Mouse (Mus musculus) cortical plate, adult 2 months (tissue): ENCODE results near the gene Arhgap20.

Source experiments
- CTCF ChIP-seq: fragments of 200-500 bp; IDR thresholded peaks from 2 replicates; pipeline ENCODE4 v1.5.1; 2011; ENCODE audit warnings: mild to moderate bottlenecking, control low read depth, low read length; ENCODE audit not compliant: insufficient read depth; ENCODE audit errors: extremely low read depth
- POLR2A ChIP-seq: fragments of 200-500 bp; IDR thresholded peaks from 2 replicates; pipeline ENCODE4 v1.6.1; 2011; ENCODE audit warnings: mild to moderate bottlenecking, low read length, control low read depth; ENCODE audit not compliant: insufficient read depth; ENCODE audit errors: extremely low read depth

DNA sequence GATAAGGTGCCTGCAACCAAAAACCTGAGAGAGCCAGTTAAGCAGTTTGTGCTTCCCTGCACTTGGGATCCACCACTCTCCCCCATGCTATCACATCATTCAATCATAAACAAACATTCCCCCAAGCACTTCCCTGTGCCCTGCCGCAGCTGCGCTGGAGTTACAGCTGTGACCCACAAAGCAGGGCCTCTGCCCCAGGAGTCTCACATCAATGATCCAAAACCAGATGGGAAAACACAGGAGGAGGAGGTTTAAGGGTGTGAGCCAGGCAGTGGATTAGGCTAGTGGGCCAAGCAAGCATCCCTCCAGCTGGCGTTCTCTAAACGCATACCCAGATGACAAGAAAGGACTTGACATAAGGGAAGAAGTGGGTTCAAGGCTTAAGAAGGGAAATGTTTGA lies 109.2 kb downstream of the Arhgap20 start:
- TF ChIP-seq POLR2A (no peak), CTCF (no peak)
